Mouse (Mus musculus) kidney, postnatal 36 days (tissue): ENCODE measurements around the gene Ccnt1.
"Not testable (repeated sequence)": the region's sequence is repeated elsewhere in the genome, so short reads cannot be mapped to it uniquely, and the experiment has no call there.

Experiments used
- DNase-seq, 2 experiments: peaks; one replicate each; pipeline ENCODE4 v3.0.0; 2021 to 2022; ENCODE audit warnings: mixed read lengths in 2 of 2

Ccnt1 gene

DNA sequence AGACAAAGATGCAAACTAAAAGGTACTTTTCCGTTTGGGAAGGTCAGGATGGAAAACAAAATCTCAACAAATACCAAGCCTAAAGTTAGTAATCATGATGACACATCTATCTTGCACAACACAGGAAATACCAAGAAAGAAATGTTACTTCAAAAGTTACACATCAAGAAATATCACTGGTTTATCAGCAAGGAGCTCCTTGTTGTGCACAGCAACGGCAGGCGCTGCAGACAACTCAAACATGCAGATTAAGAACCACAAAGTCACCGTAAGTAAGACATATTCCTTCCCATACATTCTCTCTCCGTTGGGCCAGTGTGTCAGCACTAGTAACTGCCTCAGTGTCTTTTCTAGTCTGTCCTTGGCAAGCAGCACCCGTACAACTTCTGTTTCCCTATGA lies 29.7 kb downstream of the Ccnt1 start:
- no peak for DNase-seq

DNA sequence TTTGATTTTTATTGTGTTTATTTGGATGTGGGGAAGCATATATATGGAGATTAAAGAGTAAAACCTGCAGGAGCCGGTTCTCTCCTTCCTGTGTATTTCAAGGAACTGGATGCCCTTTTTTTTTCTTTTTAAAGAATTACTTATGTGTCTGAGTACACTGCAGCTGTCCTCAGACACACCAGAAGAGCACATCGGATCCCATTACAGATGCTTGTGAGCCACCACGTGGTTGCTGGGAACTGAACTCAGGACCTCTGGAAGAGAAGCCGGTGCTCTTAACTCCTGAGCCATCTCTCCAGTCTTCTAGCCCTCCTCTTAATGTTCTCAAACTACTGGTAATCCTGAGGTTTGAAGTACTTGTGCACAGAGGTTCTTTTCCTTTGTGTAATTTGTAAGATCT lies 32.8 kb downstream of the Ccnt1 start:
- no peak for DNase-seq

DNA sequence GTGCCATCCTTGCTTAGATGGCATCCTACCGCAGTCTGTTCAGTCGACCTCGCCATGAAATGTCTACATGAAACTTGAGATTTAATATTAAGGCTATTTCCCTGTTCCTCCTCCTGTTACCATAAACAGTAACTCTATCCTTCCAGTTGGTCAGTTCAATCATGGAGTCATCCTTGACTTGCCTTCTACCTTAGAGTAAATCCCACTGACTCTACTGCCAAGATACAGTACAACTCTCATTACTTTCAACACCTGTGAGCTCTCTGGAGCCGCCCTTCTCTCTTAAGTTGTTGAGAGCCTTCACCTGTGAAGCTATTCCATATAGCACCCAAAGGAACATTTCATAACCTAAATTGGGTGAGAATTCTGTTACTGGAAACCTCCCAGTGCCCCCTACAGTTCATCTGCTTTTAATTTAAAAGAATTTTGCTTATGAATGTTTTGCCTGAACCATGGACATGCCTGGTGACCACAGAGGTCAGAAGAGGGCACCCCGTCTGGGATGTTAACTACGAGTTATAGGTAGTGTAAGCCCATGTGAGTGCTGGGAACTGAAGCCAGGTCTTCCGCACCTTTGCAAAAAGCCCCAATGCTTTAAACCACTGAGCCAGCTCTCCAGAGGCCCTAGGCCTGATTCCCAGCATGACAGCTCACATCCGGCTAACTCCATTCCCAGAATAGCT lies 33.8 kb downstream of the Ccnt1 start:
- peak in 1 of 2 experiments; percentile 10 for DNase-seq

DNA sequence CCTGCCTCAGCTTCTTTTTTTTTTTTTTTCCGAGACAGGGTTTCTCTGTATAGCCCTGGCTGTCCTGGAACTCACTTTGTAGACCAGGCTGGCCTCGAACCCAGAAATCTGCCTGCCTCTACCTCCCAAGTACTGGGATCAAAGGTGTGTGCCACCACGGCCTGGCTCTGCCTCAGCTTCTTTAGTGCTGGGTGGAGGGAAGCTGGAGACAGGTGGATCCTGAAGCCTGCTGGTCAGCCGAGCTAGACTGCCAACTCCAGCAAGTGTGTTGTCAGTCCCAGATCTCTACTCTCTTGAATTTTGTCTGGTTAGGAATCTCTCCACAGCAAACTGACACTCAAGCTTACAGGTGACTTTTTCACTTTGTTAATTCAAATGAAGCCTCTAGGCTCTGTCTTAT lies 34.8 kb downstream of the Ccnt1 start:
- no peak for DNase-seq

DNA sequence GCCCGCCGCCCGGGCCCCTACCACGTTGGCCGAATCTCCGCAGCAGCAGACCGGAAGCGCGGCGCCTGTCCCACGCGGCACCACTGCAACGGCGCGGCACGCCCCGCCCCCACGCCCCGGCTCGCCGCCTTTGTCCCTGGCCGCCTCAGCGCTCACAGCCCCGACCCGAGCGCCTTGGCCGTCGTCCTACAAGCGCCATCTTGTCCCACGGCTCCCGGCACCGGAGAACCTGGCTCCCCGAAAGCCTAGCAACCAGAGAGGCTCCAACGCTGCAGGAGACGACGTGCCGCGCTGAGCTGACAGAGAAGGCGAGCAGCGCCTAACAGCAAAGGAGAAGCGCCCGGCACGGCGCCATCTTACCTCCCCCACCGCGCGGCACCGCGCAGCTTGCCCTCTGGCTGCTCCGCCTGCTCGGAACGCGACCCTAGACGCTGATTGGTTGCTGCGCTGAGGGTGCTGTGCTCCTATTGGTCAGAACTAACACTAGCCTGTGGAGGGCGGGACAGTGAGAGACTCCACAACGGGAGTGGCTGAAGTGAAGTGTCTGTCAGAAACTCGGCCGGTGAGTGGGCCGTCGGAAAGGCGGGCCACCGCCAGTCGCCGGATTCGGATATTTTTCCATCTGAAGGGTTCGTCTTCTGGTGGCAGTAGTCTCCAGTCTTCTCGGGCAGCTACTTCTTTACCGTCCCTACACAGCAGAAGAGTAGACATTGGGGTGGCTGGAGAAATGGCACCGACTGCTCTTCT lies 36.7 kb downstream of the Ccnt1 start, which contains the start of gene Kansl2:
Gene Kansl2, minus strand, starts transcription at position 384 of the 747 bp plus-strand sequence.
- peak; percentile 97 to 99 for DNase-seq

DNA sequence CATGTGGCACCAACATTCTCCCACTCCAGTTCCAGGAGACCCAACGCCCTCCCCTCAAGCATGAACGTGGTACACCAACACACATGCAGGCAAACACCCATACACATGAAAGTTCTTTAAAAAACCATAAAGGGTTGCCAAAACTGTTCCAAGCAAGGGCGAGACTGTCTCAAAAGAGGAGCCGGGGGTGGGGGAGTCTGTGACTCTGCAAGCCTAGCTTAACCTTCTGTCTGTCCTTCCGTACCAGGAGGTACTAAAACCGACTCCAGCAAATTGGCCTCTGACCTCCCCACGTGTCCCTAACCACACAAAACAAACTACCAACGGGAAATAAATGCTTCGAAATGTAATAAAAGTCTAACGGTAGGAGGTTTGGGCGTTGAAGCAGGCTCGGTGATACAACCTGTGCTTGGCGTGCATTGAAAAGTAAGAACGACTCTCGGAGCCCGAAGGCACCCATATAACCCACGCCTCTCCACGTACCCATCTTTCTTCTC lies 37.6 kb downstream of the Ccnt1 start:
- DNase-seq = peak in 1 of 2 experiments; percentile 31

DNA sequence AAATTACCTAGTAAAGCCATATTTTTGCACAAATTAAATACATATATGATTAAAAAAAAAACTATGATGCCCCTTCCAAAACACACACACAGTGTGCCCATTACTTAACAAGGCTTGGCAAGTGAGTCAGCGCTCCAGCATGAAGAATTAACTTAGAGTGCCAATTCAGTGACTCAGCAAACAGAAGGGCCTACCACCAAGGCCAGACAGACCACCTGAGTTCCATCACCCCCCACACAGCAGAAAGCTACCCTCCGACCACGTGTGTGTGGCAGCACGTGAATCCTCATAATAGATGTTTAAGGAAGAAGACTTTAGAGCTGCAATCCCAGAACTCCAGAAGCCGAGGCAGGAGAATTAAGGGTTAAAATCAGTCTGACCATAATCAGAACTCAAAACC lies 38.4 kb downstream of the Ccnt1 start:
- DNase-seq = no peak

DNA sequence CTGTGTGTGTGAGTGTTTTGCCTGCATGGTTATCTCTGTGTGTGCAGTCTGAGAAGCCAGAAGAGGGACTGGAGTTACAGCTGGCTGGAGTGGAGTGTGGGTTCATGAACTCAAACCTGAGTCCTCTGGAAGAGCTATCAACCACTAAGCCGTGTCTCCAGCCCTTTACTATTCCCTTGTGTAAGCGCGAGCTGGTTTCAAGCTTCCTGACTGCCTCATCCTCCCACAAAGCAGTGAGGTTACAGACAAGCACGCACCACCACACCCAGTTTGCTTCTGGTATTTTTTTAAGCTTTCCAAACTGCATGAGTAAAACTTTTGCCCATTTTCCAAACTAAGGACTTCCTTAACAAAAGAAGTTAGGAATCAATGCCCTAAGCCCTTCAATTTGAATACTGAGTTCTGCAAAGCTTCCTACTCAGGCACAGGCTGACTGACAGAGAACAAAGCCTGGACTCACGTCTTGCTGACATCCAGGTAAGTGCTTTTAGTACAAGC lies 42.6 kb downstream of the Ccnt1 start:
- no peak for DNase-seq

DNA sequence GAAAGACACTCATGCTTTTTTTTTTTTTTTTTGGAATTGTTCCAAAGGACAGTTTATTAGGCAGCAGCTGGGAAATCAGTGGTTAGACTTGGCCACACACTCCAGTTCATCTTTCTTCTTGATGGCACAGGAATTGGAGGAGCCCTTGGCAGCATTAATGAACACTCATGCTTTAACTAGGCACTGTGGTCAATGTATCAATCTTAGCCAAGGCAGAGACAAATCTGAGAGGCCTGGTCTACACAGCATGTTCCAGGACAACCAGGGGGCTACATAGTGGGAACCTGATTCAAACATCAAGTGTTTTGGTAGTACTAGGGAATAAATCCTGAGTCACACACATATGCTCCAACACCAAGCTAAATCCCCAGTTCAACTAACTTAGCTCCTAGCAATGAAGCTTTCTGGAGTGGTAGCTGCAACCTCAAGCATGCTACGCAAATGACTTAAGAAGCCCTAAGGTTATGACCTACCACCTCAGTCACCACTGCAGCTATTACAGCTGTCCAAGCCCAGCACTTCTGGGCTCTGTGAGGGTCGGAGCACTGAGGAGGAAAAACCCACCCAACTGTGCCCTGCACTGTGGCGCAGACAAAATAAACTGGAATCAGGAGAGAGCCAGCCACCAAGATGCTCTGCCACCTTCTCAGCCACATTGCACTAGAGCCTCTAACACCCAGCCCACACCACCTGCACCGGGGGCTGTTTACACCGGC lies 43.5 kb downstream of the Ccnt1 start:
- DNase-seq = no peak

DNA sequence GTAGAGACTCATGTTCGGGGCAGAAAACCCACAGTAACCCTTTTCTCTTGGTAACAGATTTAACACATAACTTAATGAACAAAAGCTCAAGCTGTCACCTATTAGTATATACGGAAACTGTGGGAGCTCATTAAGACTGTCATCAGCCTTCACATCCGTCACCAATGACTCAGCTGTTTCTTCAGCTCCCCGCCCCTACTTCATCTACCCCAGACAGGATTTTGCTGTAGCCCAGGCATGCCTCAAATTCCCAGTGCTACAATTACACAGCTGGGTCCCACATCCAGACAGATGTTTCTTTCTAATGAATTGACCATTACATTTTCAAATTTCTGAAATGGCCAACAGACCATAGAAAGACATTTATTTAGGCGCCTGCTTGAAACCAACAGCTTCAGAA lies 44.7 kb downstream of the Ccnt1 start:
- no peak for DNase-seq

DNA sequence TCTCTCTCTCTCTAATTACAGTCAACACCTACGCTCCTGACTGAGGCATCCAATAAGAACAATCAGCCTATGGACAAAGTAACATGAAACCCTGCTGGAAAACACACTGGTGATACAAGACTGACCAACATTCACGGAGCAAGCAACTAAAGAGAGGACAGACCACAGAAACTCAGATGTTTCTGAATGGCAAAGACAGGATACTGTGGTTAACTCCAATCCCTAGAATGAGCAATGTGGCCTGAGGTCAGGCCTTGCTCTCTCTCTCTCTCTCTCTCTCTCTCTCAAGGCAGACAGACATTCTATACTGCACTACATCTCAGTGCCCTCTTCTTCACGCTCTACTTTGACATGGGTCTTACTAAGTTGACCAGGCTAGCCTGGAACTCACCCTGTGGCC lies 49.5 kb downstream of the Ccnt1 start:
- DNase-seq = no peak

DNA sequence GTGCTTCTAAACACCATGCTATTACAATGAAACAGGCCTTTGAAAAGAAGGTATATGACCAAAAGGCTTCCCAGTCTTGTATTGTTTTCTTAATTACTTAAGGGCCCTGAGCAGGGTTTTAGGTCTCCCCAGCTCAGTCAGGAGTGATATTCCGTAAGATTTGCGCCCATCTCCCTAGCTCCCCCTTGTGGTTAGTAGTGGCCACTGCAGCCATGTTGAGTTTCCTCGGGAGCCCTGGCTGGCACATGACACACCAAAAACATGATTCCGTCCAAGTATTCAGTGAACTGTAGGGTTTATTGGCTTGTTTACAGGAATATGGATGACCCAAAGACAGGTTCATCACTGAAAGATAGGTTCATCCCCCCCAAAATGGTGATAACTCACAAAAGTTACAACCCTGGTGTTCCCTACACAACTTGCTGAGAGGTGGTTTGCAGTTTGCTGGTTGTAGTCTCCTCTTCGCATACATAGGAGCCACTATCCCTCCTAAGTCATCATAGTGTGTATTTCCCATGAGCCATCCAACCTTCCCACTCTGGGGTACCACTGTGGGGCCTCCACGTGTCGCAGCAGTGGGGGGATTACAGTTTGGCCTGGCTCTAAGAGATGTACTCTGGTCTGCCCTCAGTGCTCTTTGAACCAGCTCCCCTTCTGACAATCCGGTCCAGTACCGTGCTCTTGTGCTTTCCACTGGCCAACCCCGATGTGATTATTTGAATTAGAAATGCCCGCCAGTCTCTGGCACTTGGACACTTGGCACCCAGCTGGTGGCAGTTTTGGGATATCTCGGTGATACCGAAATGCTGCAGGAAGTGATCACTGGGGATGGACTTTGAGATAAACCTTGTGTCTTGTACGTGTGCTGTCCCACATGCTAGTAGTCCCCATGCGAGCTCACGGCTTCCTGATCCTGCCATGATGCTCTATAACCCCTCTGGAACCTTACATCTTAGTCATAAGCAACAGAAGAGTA lies 53.1 kb downstream of the Ccnt1 start:
- DNase-seq = peak; percentile 49 to 78

DNA sequence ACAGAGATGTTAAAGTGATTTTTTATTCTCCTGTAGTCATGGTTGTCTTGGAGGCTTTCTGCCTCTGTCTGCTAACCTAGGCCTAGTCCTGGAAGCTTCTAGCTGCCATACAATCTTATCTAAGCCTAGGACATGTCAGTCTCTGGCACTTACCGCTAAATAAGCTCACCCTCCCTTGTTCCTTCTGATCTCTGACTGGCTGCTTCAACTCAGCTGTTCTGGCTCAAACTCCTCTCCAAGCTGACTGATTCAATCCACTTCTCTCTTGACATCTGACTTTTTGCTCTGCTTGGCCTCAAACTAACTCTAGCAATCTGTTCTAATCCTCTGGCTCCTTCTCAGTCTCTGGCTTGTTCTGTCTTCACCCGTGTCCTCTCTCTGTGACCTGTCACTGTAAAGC lies 55.9 kb downstream of the Ccnt1 start:
- DNase-seq = not testable (repeated sequence)

DNA sequence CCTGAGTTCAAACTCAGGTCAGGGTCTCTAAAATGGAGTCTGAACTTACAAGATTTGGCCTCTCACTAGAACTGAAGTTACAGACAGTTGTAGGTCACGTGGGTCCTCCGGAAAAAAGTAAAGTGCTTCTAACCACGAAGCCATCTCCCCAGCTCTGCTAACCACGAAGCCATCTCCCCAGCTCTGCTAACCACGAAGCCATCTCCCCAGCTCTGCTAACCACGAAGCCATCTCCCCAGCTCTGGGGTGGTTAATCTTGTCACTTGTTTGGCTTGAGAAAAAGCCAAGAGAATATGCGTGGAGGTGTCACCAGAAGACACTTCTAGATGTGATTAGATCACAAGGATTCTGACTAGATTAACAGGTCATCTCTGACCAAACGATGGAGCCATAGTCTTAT lies 56.6 kb downstream of the Ccnt1 start:
- DNase-seq = no peak

DNA sequence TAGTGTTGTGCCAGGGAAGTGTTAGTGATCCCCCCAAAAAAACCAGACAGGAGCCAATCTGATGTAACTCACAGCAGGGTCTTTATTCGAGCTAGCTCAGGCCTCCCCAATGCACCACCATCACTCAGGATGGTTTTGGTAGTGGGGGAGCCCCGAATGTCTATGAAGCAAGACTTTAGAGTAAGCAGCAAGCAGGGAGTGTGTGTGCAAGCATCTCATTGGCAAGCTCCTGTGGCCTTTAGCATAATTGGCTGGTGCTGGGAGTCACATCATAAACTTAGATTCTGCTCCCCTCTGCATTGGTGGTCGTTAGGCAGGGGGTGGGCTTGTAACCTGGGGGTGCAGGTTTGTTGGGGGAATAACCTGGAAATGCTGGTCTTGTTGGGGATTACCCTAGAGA lies 57.0 kb downstream of the Ccnt1 start:
- not testable (repeated sequence) for DNase-seq

DNA sequence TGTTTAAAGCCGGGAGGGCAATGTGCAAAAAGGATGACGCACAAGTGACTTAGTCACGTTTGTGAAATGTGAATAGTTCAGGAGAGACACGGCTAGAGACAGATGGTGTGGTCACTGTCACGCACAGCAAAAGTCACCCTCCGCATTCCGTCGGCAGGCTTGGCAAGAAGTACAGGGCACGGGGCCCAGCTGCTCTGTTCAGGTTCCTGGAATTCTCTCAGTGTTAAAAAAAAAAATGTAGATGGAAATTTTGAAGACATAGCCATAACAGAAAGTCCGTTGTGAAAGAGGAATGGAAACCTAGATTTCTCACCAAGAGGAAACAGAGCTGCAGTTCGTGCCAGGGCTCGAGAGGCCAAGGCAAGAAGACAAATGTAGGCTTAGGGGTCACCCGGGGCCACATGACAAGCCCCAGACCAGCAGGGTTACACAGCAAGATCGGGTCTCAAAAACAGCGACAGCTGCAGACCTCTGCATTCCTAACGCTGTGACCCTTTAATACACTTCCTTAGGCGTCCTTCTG lies 57.9 kb downstream of the Ccnt1 start:
- peak; percentile 62 to 73 for DNase-seq

DNA sequence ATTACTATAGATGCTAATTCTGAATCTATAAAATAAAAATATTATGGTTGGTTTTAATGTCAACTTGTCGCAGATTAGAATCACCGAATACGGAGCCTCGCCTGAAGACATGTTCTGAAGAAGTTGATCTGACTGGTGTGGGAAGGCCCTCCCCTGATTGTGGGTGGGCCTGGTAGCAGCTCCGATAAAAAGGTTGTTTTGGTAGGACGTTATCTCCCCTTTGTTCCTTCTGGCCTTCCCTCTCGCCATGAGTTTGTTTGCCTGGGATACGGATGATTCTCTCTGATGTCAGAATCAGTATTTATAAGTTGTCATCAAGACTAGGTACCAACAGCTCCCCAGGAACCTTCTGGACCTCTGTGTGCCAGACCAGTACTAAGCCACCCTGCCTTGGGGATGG lies 58.5 kb downstream of the Ccnt1 start:
- DNase-seq = no peak

DNA sequence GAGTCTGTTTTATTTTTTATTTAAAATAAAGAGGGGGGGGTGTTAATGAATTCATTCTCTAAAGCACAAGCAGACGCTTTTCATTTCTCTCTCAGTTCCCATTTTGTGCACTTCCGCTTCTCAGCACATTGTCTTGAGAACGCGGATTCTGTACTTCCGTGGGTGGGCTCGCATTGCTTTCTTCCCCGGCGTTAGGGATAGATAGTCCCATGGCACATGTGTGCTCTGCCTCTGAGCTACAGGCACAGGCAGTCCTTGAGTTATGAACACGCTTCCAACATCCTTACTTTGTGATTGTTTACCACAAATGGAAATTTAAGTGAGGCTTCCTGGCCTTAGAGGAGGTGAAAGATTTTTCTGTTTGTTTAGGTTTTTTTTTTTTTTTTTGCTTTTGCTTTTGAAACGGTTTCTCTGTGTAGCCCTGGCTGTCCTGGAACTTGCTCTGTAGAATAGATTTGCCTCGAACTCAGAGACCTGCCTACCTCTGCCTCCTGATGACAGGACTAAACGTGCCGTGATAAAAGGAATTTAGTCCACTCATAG lies 59.3 kb downstream of the Ccnt1 start:
- peak; percentile 29 for DNase-seq

DNA sequence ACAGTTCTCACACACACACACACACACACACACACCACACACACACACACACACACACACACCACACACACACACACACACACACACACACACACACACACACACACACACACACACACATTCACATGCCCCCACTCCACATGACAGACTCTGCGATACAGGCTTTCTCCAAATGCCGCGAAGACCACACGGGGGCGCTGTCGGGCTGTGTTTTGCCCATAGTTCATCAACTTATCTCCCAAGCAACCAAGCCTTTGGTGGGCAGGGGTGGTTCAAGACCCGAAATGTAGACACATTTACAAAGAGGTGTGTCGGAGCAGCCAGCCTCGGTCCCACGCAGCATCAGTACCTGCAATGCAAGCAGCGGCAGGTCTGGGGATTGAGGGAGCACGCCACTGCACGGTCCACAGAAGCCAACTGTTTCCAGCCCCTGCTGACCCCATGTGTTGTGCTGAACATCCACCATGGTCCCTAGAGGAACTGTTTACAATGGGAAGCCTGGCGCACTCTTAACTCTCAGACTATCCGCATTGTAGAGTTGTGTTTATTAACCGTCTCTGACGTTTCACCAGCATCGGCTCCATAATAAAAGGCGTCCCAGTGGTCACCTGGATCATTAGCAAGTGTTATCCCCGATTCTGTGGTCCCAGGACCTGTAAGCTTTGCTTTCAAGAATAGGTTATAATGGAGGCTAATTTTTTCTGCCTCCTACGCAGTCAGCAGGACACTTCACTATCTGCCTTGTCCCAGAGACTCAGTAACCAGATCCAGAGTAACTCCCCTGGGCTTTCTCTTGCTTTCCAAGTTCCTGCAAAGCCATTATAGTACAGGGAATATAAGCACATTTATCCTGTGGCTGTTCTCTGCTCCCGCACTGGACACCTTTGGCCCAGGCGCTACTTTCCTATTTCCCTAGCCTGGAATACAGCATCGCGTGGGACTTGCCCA lies 60.0 kb downstream of the Ccnt1 start:
- DNase-seq = peak; percentile 61 to 89

DNA sequence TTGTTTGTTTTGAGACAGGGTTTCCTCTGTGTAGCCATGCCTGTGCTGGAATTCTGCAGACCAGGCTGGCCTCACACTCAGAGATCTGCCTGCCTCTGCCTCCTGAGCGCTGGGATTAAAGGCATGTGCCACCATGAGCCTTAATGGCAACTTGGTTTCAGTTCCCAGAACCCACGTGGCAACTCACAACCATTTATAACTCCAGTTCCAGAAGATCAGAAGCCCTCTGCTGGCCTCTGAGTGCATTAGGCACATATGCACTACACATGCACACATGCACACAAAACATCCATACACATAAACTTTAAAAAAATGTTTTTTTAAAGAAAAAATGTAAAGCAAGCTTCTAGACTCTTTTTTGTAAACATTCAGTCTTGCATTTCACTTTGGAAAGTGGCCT lies 61.3 kb downstream of the Ccnt1 start:
- DNase-seq = no peak
